Mouse (Mus musculus): ENCODE results near the gene Ada. TPM values are rescaled to one million over a fixed set of nuclear protein-coding genes. Genes with fewer than 3 reads are reported as not detected.

The Ada gene
- polyA plus RNA-seq (2012; rRNA removed), result 2.7 TPM in 2 replicates

DNA sequence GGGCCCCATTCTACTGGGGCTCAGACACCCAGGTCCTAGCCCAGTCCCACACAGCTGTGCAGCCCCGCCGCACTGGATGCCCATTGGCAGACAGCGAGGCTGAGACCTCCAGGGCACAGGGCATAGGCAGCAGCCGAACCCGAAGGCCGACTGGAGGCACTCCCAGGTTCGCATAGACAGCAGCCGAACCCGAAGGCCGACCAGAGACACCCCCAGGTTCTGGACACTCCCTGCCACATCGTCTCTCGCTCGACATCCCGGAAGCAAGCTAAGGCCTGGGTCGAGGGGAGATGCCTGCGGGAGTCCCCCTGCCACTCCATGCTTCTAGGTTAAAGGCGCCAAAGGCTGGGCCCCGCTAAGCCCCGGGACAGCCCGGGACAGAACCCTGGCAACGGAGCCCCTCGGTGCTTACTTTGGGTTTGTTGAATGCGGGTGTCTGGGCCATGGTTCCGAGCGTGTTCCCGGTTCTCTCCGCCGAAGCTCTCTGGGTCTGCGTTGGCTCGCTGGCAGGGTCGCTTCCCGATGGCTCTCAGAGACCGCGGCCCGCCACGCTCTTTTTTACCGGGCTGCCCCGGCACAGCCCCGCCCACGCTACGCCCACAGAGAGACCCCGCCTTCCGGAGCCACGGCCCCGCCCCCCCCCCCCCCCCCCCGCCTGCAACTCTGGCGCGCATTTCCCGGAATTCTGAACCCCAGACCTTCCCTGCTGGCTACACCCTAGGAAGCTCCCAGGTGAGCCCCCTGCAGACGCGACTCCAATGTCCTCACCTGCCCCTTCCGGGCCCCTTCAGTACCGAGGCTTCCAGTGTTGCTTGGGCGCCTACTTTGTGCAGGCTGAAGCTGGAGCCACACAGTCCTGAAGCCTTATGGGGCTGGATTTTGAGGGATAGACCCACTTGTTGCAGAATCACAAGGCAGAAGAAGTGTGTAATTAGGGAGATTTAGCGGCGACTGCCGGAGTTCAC is at the start of gene Ada:
Gene Ada, minus strand, starts transcription at position 593 of the 965 bp plus-strand sequence.

Other genes with a start within 250 kb of the Ada start
- gene Hnf4a, start 243.4 kb downstream of the Ada start, polyA plus RNA-seq (2012; rRNA removed), result 68.1 and 73.7 TPM in 2 replicates
- 5.3 and 5.7 TPM in 2 replicates for gene Ttpal, start 147.9 kb downstream of the Ada start, polyA plus RNA-seq (2012; rRNA removed)
- gene Serinc3, start 105.1 kb downstream of the Ada start, polyA plus RNA-seq (2012; rRNA removed), result 205 and 224 TPM in 2 replicates
- 40.4 and 41.0 TPM in 2 replicates for gene Pkig, start 91.9 kb downstream of the Ada start, polyA plus RNA-seq (2012; rRNA removed)
- gene Ccn5, start 70.6 kb upstream of the Ada start, polyA plus RNA-seq (2012; rRNA removed), result 0.03 and 0.07 TPM in 2 replicates
- gene Kcnk15, start 103.4 kb upstream of the Ada start, polyA plus RNA-seq (2012; rRNA removed), result not detected in 2 replicates
- 0.73 and 1.3 TPM in 2 replicates for gene Rims4, start 168.4 kb upstream of the Ada start, polyA plus RNA-seq (2012; rRNA removed)
- 27.4 and 28.4 TPM in 2 replicates for gene Ywhab, start 244.7 kb upstream of the Ada start, polyA plus RNA-seq (2012; rRNA removed)